Mouse (Mus musculus): ENCODE data around the gene Olfr924. TPM values are rescaled to one million over a fixed set of nuclear protein-coding genes. Genes with fewer than 3 reads are reported as not detected.
"Not testable (repeated sequence)": the region's sequence is repeated elsewhere in the genome, so short reads cannot be mapped to it uniquely, and the experiment has no call there.

Gene Olfr924
- polyA plus RNA-seq, 1 experiment = not detected

- Histone ChIP-seq H3ac (ENCODE audit: control insufficient read depth, insufficient read length) (no peak within 1 kb of the TSS), H3K4me2 (ENCODE audit: low read depth) (no peak within 1 kb of the TSS), H3K79me2 (ENCODE audit: control insufficient read depth, insufficient read depth) (no peaks in the 10 kb centered on the region), H3K27me3 (ENCODE audit: control insufficient read depth, insufficient read depth, insufficient read length) (no peaks in the 10 kb centered on the region), H3K4me3 (no peak within 1 kb of the TSS), H3K36me3 (ENCODE audit: control insufficient read depth, insufficient read depth) (no peaks in the 10 kb centered on the region)
- TF ChIP-seq E2F4 (IDR thresholded peaks at IDR 0.05; ENCODE audit: insufficient read depth) (no peak), POLR2AphosphoS2 (IDR thresholded peaks at IDR 0.05; ENCODE audit: insufficient read length, low read depth) (no peak), MAX (IDR thresholded peaks at IDR 0.05; ENCODE audit: low read depth) (no peak), REST (IDR thresholded peaks at IDR 0.05; ENCODE audit: insufficient read depth, insufficient read length) (no peak), USF1 (IDR thresholded peaks at IDR 0.05; ENCODE audit: low read depth) (no peak), SRF (IDR thresholded peaks at IDR 0.05; ENCODE audit: control insufficient read depth, insufficient read length, low read depth) (no peak), MYOD1 (IDR thresholded peaks at IDR 0.05; ENCODE audit: control insufficient read depth in 1 of 3, insufficient read length in 2 of 3, low read depth in 2 of 3) (no peak), TCF3 (IDR thresholded peaks at IDR 0.05; ENCODE audit: insufficient read length, low read depth) (no peak), CEBPB (IDR thresholded peaks at IDR 0.05; ENCODE audit: insufficient read depth, poor library complexity, severe bottlenecking) (no peak), POLR2A (IDR thresholded peaks at IDR 0.05; ENCODE audit: insufficient read length, low read depth) (no peak), TCF12 (IDR thresholded peaks at IDR 0.05; ENCODE audit: insufficient read depth, poor library complexity, severe bottlenecking) (no peak), MYOG (IDR thresholded peaks at IDR 0.05; ENCODE audit: control insufficient read depth in 1 of 3, insufficient read depth in 1 of 3, insufficient read length in 2 of 3, low read depth in 2 of 3) (no peak)
Observed at GRCm38 (mm10) chr9:38854760-38855159, 10.5 kb downstream of the Olfr924 start, which contains the start of gene Olfr26. Gene Olfr26 (plus strand): TSS chr9:38855060.

GRCm38 (mm10) chr9:38874880-38875279 is 30.6 kb downstream of the Olfr924 start:
- H3K4me2 ChIP-seq (ENCODE audit: low read depth); H3K27me3 ChIP-seq (ENCODE audit: control insufficient read depth, insufficient read depth, insufficient read length); H3ac ChIP-seq (ENCODE audit: control insufficient read depth, insufficient read length); H3K79me2 ChIP-seq (ENCODE audit: control insufficient read depth, insufficient read depth); H3K4me3 ChIP-seq; H3K36me3 ChIP-seq (ENCODE audit: control insufficient read depth, insufficient read depth): not testable (repeated sequence)

- Histone ChIP-seq H3K4me3 (no peak within 1 kb of the TSS), H3K36me3 (ENCODE audit: control insufficient read depth, insufficient read depth) (no peaks in the 10 kb centered on the region), H3K79me2 (ENCODE audit: control insufficient read depth, insufficient read depth) (no peaks in the 10 kb centered on the region), H3K4me2 (ENCODE audit: low read depth) (no peak within 1 kb of the TSS), H3K27me3 (ENCODE audit: control insufficient read depth, insufficient read depth, insufficient read length) (no peaks in the 10 kb centered on the region), H3ac (ENCODE audit: control insufficient read depth, insufficient read length) (no peak within 1 kb of the TSS)
- TF ChIP-seq SRF (IDR thresholded peaks at IDR 0.05; ENCODE audit: control insufficient read depth, insufficient read length, low read depth) (no peak), CEBPB (IDR thresholded peaks at IDR 0.05; ENCODE audit: insufficient read depth, poor library complexity, severe bottlenecking) (no peak), MAX (IDR thresholded peaks at IDR 0.05; ENCODE audit: low read depth) (no peak), USF1 (IDR thresholded peaks at IDR 0.05; ENCODE audit: low read depth) (no peak), MYOD1 (IDR thresholded peaks at IDR 0.05; ENCODE audit: control insufficient read depth in 1 of 3, insufficient read length in 2 of 3, low read depth in 2 of 3) (no peak), TCF12 (IDR thresholded peaks at IDR 0.05; ENCODE audit: insufficient read depth, poor library complexity, severe bottlenecking) (no peak), POLR2AphosphoS2 (IDR thresholded peaks at IDR 0.05; ENCODE audit: insufficient read length, low read depth) (no peak), E2F4 (IDR thresholded peaks at IDR 0.05; ENCODE audit: insufficient read depth) (no peak), MYOG (IDR thresholded peaks at IDR 0.05; ENCODE audit: control insufficient read depth in 1 of 3, insufficient read depth in 1 of 3, insufficient read length in 2 of 3, low read depth in 2 of 3) (no peak), POLR2A (IDR thresholded peaks at IDR 0.05; ENCODE audit: insufficient read length, low read depth) (no peak), REST (IDR thresholded peaks at IDR 0.05; ENCODE audit: insufficient read depth, insufficient read length) (no peak), TCF3 (IDR thresholded peaks at IDR 0.05; ENCODE audit: insufficient read length, low read depth) (no peak)
Observed at GRCm38 (mm10) chr9:38876826-38877225, 32.6 kb downstream of the Olfr924 start, which contains the start of gene Olfr926. Gene Olfr926 (plus strand): TSS chr9:38877126.

Other genes starting within 250 kb of the Olfr924 start
- gene Olfr914, start 239.3 kb upstream of the Olfr924 start, polyA plus RNA-seq (2012; fragmentation: generic; extraction: Trizol) = not detected
- not detected for gene Olfr916, start 184.6 kb upstream of the Olfr924 start, polyA plus RNA-seq (2012; fragmentation: generic; extraction: Trizol)
- gene Olfr917, start 178.6 kb upstream of the Olfr924 start, polyA plus RNA-seq (2012; fragmentation: generic; extraction: Trizol) = not detected
- not detected for gene Olfr918, start 169.8 kb upstream of the Olfr924 start, polyA plus RNA-seq (2012; fragmentation: generic; extraction: Trizol)
- gene Olfr919, start 140.8 kb upstream of the Olfr924 start, polyA plus RNA-seq (2012; fragmentation: generic; extraction: Trizol) = not detected
- gene Vwa5a, start 126.2 kb upstream of the Olfr924 start, polyA plus RNA-seq (2012; fragmentation: generic; extraction: Trizol) = 10.3 TPM
- not detected for gene Olfr920, start 92.2 kb upstream of the Olfr924 start, polyA plus RNA-seq (2012; fragmentation: generic; extraction: Trizol)
- gene Olfr921, start 71.4 kb upstream of the Olfr924 start, polyA plus RNA-seq (2012; fragmentation: generic; extraction: Trizol) = not detected
- not detected for gene Olfr922, start 29.8 kb upstream of the Olfr924 start, polyA plus RNA-seq (2012; fragmentation: generic; extraction: Trizol)
- not detected for gene Olfr923, start 17.9 kb upstream of the Olfr924 start, polyA plus RNA-seq (2012; fragmentation: generic; extraction: Trizol)
- not detected for gene Olfr26, start 10.6 kb downstream of the Olfr924 start, polyA plus RNA-seq (2012; fragmentation: generic; extraction: Trizol)
- not detected for gene Olfr926, start 32.7 kb downstream of the Olfr924 start, polyA plus RNA-seq (2012; fragmentation: generic; extraction: Trizol)
- not detected for gene Olfr930, start 85.4 kb downstream of the Olfr924 start, polyA plus RNA-seq (2012; fragmentation: generic; extraction: Trizol)
- not detected for gene Olfr933, start 127.9 kb downstream of the Olfr924 start, polyA plus RNA-seq (2012; fragmentation: generic; extraction: Trizol)
- gene Olfr934, start 143.9 kb downstream of the Olfr924 start, polyA plus RNA-seq (2012; fragmentation: generic; extraction: Trizol) = not detected
- gene Olfr935, start 155.2 kb downstream of the Olfr924 start, polyA plus RNA-seq (2012; fragmentation: generic; extraction: Trizol) = not detected
- not detected for gene Olfr146, start 178.9 kb downstream of the Olfr924 start, polyA plus RNA-seq (2012; fragmentation: generic; extraction: Trizol)
- gene Olfr937, start 220.5 kb downstream of the Olfr924 start, polyA plus RNA-seq (2012; fragmentation: generic; extraction: Trizol) = not detected
- gene Olfr938, start 234.4 kb downstream of the Olfr924 start, polyA plus RNA-seq (2012; fragmentation: generic; extraction: Trizol) = not detected

Data from myocyte (in vitro differentiated cells).